Mouse (Mus musculus): ENCODE measurements at regions not wholly inside any gene's neighbourhood (a gene's known extent, or its start where the extent isn't known, plus 50 kb on each side); places are given as distances from the start of the nearest gene placed in this dataset.

GRCm38 (mm10) chr4:31392932-31393632 lies 570.8 kb upstream of the Map3k7 start:
- no peak for DNase-seq (ENCODE audit: low spot score in 2 of 2)

- DNase-seq (ENCODE audit: low spot score in 2 of 2) = no peak
Observed at GRCm38 (mm10) chr4:31395538-31395937, 568.4 kb upstream of the Map3k7 start.

GRCm38 (mm10) chr4:31403976-31404375 lies 559.9 kb upstream of the Map3k7 start:
- DNase-seq (ENCODE audit: low spot score in 2 of 2) = no peak

GRCm38 (mm10) chr4:31404840-31405714 lies 558.8 kb upstream of the Map3k7 start:
- DNase-seq (ENCODE audit: low spot score in 2 of 2) = no peak

- no peak for DNase-seq (ENCODE audit: low spot score in 2 of 2)
Observed at GRCm38 (mm10) chr4:31410157-31410556, 553.7 kb upstream of the Map3k7 start.

GRCm38 (mm10) chr4:31411770-31412525 lies 551.9 kb upstream of the Map3k7 start:
- DNase-seq (ENCODE audit: low spot score in 2 of 2) = no peak

GRCm38 (mm10) chr4:31417161-31417560 lies 546.7 kb upstream of the Map3k7 start:
- no peak for DNase-seq (ENCODE audit: low spot score in 2 of 2)

GRCm38 (mm10) chr4:31419240-31419639 lies 544.7 kb upstream of the Map3k7 start:
- DNase-seq (ENCODE audit: low spot score in 2 of 2) = peak; percentile 27 to 51

- no peak for DNase-seq (ENCODE audit: low spot score in 2 of 2)
Observed at GRCm38 (mm10) chr4:31420167-31420566, 543.7 kb upstream of the Map3k7 start.

- no peak for DNase-seq (ENCODE audit: low spot score in 2 of 2)
Observed at GRCm38 (mm10) chr4:31421386-31421785, 542.5 kb upstream of the Map3k7 start.

GRCm38 (mm10) chr4:31425135-31425534 lies 538.8 kb upstream of the Map3k7 start:
- no peak for DNase-seq (ENCODE audit: low spot score in 2 of 2)

- DNase-seq (ENCODE audit: low spot score in 2 of 2) = no peak
Observed at GRCm38 (mm10) chr4:31425716-31426115, 538.2 kb upstream of the Map3k7 start.

- no peak for DNase-seq (ENCODE audit: low spot score in 2 of 2)
Observed at GRCm38 (mm10) chr4:31426169-31427030, 537.5 kb upstream of the Map3k7 start.

- DNase-seq (ENCODE audit: low spot score in 2 of 2) = no peak
Observed at GRCm38 (mm10) chr4:31433943-31434342, 530.0 kb upstream of the Map3k7 start.

- DNase-seq (ENCODE audit: low spot score in 2 of 2) = no peak
Observed at GRCm38 (mm10) chr4:31454898-31455297, 509.0 kb upstream of the Map3k7 start.

GRCm38 (mm10) chr4:31455466-31455865 lies 508.4 kb upstream of the Map3k7 start:
- no peak for DNase-seq (ENCODE audit: low spot score in 2 of 2)

GRCm38 (mm10) chr4:31462456-31462855 lies 501.4 kb upstream of the Map3k7 start:
- no peak for DNase-seq (ENCODE audit: low spot score in 2 of 2)

- no peak for DNase-seq (ENCODE audit: low spot score in 2 of 2)
Observed at GRCm38 (mm10) chr4:31463130-31463698, 500.7 kb upstream of the Map3k7 start.

GRCm38 (mm10) chr4:31468306-31468705 lies 495.6 kb upstream of the Map3k7 start:
- no peak for DNase-seq (ENCODE audit: low spot score in 2 of 2)

- DNase-seq (ENCODE audit: low spot score in 2 of 2) = no peak
Observed at GRCm38 (mm10) chr4:31469803-31470202, 494.1 kb upstream of the Map3k7 start.

- no peak for DNase-seq (ENCODE audit: low spot score in 2 of 2)
Observed at GRCm38 (mm10) chr4:31492535-31492934, 471.4 kb upstream of the Map3k7 start.
